Mouse (Mus musculus) heart, postnatal 4 days (tissue): ENCODE results near the gene Akap1. TPM values are rescaled to one million over a fixed set of nuclear protein-coding genes. Genes with fewer than 3 reads are reported as not detected.

ENCODE experiments used
- total RNA-seq, 2 experiments: library from RNA; stranded (reverse); gene quantifications; 2 replicates each; pipeline ENCODE4 v1.2.3; 2021

Akap1 gene
- total RNA-seq, 2 experiments from 2014 or later: 105 TPM

Other genes with a start within 250 kb of the Akap1 start
- gene Msi2, start 146.1 kb downstream of the Akap1 start, total RNA-seq: 100 to 1,000 TPM; 205 to 234 TPM
- 10 to 100 TPM; 38.7 to 39.6 TPM for gene Scpep1, start 90.9 kb upstream of the Akap1 start, total RNA-seq
- not detected for gene Elobl, start 102.3 kb upstream of the Akap1 start, total RNA-seq
- gene Coil, start 105.7 kb upstream of the Akap1 start, total RNA-seq: 1 to 10 TPM; 7.6 to 9.0 TPM
- 10 to 100 TPM; 31.3 to 32.8 TPM for gene Trim25, start 134.8 kb upstream of the Akap1 start, total RNA-seq
- 10 to 100 TPM; 12.4 to 13.6 TPM for gene Dgke, start 202.3 kb upstream of the Akap1 start, total RNA-seq
- gene Gm525, start 209.3 kb upstream of the Akap1 start, total RNA-seq: not detected